Mouse (Mus musculus) spleen, adult 2 months (tissue): ENCODE measurements around the gene Grin2b.

Experiments
- CTCF ChIP-seq: fragments of 200-500 bp; IDR thresholded peaks from 2 replicates; pipeline ENCODE4 v1.5.1; 2011; ENCODE audit warnings: mild to moderate bottlenecking, inconsistent platforms; ENCODE audit not compliant: insufficient read depth, insufficient read length, insufficient replicate concordance; ENCODE audit errors: extremely low read depth
- POLR2A ChIP-seq: fragments of 200-500 bp; IDR thresholded peaks from 2 replicates; pipeline ENCODE4 v1.6.1; 2011; ENCODE audit warnings: low read depth, low read length, inconsistent platforms

- no peak for TF ChIP-seq POLR2A
- TF ChIP-seq CTCF: no peak
Observed at GRCm38 (mm10) chr6:136010290-136011037, 162.8 kb downstream of the Grin2b start.
